Mouse (Mus musculus): ENCODE data around the gene Sirt2.
A peak's percentile ranks its signal among the peaks of the same experiment; 100 is the strongest.

Sirt2 gene

DNA sequence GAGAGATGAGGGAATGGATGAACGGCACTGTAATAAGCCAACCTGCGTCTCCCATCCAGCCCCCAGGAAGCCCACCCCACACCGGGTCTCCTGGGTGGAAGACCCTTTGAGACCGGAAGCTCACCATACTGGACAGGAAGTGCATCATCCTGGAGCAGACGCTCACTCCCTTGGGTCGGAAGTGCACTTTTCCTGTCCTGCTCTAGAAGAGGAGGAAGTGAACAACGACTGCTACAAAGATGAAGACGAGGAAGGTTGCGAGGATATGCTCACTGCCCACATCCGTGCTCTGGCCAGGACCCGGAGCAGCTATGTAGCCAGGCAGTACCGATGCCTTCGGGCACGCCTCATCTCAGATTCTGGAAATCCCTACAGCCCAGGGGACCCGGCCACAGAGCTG lies 29.3 kb downstream of the Sirt2 start:
- DNase-seq (ENCODE audit: low spot score): no peak

DNA sequence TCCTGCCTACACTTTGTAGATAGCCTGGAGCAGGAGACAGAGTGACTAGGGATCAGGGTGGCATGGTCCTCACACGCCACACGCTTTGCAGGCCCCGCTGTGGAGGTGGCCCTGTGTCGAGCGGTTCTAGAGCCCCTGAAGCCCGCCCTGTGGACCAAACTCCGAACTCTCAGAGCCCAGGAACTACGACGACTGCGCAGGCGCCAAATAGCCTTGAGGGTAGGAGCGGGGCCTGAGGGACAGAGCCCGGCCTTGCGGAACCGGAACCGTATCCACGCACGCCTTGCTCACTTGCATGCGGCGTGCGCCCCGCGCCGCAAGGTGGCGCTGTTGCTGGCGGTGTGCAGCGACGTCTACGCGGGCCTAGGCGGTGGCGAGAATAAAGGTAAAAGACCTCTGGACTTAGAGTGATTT lies 30.0 kb downstream of the Sirt2 start:
- peak; percentile 30 for DNase-seq (ENCODE audit: low spot score)

DNA sequence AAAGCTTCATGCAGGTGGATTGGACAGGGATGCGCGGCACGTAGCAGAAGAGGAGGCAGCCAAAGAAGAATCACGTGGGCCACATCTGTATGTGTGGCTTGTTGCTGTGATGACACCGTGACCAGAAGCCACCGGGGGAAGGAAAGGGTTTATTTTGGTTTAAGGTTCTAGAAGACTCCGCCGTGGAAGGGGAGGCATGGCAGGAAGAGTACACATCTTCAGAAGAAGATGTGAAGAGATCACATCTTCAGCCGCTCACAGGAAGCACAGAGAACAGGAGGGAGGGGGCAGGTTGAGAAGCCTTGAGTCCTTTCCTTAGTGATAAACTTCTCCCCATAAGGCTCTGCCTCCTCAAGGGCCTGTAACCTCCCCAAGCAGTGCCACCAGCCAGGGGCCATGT lies 33.5 kb downstream of the Sirt2 start:
- DNase-seq (ENCODE audit: low spot score): no peak

DNA sequence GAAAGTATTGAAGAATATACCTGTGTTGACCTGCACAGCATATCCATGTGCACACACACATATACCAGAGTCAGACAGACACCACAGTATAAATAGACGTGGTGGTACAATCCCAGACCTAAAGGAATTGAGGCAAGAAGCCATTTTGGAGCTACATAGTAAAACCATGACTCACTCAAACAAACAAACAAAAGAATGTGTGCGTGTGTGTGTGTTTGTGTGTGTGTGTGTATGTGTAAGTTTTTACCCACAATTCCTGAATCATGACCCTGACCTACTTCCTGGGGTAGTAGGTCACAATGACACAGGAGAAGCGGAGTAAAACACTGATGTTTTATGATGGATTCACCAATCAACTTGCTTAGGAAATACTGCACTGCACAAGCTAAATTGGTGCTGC lies 34.9 kb downstream of the Sirt2 start:
- no peak for DNase-seq (ENCODE audit: low spot score)

DNA sequence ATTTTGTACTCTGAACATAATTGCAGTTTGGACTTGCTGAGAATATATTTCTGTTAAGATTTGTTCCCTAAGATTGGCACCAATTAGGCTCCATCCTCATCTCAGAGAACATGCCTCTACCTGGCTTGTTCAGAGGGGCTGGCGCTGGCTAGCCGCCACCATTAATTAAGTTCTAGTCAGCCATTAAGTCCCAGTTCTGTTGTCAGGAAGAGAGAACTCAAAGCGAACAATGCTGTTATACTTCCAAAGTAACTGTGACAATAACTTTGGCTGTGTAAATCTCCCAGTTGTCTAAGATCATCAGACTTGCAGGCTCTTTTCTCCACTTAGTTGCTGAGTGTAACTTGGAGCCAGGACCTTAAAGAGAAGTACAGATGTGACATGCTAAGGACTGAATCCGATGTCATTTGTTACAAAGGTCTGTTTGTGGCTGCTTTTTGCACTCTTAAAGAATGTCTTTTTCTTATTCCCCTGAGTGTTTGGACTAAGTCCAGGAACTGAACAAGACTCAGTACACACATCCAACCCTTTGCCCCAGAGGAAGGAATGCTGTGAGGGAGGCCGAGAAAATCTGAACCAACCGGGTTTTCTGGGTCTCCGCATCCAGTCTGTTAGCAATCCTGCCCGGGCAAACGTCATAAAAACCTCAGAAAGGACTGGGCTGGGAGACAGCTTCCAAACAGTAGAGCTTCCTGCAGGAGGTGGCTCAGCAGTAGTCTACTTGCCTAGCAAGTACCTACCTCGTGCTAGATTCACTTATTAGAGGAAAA lies 35.6 kb downstream of the Sirt2 start:
- DNase-seq (ENCODE audit: low spot score): peak; percentile 33

DNA sequence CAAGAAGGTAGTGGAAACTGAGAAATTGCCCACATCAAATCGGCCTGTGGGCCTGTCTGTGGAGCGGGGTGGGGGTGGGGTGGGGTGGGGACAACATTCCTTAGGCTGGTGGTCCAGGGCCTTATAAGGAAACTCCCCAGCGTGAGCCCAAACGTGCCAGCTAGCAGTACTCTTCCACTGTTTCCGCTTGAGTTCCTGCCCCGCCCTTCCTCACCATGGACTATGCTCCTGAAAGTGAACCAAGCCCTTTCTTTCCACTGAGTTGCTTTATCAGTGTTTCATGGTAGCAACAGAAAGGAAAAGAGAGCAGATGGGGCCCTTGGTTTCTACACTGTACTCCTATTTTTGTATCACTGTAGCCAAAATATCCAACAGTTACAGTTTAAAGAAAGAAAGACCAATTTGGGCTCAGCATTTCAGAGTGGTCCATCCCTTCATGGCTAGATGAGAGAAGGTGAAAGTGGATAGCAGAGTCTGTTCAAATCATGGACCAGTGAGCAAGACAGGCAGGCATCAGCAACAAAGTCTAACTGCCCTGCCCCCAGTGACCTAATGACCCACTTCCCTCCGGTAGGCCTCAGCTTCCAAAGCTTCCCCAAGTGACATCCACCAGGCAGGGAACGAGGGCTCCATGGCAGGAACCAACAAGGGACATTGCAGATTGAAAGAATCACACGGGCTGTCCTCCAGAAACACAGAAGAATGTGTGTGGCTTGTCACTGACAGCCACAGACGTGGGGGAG lies 36.5 kb downstream of the Sirt2 start:
- no peak for DNase-seq (ENCODE audit: low spot score)

DNA sequence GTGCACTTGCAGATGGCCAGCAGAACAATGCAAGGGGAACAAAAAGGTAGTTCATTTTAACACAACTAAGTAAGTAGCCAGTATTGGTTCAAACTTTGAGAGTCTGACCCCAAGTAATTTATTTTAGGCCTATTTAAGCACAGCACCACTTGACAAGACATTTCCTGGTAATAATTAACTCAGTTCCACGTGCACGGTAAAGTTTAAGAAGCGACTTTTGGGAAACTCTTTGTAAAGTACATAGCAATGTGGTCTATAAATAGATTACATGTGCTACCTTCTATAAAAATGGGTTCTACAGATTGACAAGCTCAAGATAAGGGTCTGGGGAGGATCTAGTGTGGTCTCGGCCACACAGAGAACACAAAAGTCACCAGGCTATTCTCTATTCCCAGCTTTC lies 37.2 kb downstream of the Sirt2 start:
- no peak for DNase-seq (ENCODE audit: low spot score)

DNA sequence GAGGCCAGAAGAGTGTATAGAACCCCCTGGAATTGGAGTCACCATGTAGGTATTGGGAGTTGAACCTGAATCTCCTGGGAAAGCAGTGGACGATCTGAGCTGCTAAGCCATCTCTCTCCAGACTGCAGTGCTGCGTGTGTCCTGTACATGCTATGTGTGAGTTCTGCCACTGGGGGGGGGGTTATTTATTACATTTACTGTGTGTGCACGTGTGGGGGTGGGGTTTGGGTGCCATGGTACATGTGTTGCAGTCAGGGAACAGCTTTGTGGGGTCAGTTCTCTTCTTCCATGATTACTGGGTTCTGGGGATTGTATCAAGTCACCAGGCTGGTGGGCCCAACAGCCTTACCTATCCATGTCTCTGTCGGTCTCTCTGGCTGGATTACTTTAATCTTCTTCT lies 40.3 kb downstream of the Sirt2 start:
- DNase-seq (ENCODE audit: low spot score): no peak

DNA sequence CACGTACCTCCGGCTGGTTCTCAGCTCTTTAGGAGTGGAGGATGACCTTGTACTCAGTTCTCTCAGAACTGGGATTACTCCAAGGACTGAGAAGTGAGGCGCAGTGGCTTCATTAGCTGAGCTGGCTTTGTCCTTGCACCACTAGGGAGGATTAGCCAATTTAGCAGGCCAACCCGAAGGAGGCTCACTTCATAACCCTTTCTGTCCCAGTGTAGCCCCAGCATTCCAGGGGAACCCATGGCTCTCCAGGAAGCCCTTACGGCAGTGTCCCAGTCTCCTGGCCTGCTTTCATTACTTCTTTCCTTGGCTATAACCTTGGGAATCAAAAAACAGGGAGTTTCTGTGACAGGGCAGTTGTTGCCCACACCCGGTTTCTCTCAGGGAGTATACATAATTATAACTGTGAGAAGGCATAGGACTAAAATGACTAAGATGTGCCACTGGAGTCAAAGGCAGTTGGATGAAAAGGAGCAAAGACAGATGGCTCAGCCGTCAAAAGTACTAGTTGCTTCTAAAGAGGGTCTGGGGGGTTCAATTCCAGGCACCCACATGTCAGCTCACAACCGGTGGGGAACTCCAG lies 41.2 kb downstream of the Sirt2 start:
- no peak for DNase-seq (ENCODE audit: low spot score)

DNA sequence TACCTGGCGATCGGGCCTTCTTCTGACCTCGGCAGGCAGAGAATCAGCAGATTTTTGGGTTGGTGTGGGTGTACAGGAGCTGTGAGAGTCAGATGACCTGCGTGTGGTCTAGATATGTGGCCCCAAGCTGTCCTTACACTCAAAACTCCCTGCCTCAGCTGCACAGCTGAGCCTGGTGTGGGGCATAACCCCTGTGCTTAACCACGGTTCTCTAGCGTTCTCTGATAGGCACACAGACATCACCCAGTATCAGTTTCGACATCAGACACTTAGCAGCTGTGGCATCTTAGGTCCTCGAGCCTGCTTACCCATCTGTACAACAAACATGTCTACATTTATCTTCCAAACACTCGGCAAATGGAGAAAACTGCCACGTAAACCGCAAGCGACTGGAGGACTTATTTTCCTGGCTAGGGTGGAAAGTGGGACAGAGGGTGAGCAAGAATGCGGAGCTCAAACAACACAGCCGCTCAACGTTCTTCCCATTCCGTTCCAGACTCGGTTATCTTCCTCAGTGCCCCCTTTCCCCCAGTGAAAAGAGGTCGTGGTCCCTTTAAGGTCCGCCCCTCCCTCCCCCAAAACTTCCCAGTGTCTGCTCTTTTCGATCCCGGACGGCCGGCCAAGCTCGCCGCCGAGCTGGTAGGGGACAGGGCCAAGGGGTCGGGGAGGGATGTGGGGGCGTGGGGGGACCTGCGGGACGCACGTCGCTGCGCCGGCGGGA lies 41.8 kb downstream of the Sirt2 start, which contains the start of gene Hnrnpl:
Hnrnpl (plus strand) TSS at position 321 of the 721 bp plus-strand sequence.
- peak; percentile 38 for DNase-seq (ENCODE audit: low spot score)

DNA sequence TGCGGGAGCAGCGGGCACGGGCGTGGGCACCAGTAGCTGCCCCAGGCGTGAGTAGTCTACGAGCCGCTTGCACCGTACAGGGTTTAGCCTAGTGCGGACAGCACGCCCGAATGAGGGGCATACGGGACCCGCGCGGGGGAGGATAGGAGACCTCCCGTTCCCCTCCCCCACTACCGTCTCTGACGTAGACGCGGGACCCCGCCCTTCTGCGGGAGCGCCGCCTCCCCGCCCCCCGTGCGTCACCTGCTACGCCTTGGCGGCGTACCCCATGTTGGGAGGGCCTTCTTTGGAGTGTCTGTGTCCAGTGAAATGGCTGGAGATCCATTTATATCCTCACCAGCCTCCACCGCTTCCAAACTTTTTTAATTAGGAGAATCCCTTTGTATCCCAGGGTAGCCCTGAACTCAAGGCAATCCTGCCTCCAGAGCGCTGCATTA lies 42.4 kb downstream of the Sirt2 start:
- DNase-seq (ENCODE audit: low spot score): peak; percentile 83

DNA sequence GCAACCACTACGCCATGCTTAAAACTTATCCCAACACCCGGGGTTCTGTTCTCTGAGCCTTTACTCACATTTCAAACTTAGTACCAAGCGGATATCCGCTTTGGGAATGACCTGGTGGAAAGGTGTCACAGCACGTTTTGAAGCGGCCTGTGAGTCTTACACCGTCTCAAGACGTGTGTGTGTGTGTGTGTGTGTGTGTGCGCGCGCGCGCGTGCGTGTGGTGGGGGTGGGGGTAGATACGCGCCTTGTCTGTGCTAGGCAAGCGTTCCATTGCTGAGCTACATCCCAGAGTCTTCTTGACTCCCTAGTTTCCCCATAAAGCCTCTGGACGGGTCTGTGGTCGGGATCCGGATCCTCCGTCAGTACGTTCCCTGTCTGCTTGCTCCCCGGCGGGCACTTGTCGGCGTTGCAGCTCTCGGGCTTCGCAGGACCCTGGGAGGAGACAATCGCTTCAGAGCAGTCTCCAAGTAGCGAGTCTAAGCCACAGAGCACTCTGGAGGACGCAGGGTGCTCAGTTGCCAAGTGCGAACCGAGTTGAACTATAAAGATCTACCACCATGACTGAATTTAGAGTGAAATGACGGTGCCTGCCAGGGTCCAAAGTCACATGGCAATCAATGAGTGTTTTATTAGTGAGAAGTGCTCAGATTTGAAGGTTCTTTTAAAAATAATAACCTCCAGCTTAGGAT lies 43.0 kb downstream of the Sirt2 start:
- peak; percentile 62 for DNase-seq (ENCODE audit: low spot score)

DNA sequence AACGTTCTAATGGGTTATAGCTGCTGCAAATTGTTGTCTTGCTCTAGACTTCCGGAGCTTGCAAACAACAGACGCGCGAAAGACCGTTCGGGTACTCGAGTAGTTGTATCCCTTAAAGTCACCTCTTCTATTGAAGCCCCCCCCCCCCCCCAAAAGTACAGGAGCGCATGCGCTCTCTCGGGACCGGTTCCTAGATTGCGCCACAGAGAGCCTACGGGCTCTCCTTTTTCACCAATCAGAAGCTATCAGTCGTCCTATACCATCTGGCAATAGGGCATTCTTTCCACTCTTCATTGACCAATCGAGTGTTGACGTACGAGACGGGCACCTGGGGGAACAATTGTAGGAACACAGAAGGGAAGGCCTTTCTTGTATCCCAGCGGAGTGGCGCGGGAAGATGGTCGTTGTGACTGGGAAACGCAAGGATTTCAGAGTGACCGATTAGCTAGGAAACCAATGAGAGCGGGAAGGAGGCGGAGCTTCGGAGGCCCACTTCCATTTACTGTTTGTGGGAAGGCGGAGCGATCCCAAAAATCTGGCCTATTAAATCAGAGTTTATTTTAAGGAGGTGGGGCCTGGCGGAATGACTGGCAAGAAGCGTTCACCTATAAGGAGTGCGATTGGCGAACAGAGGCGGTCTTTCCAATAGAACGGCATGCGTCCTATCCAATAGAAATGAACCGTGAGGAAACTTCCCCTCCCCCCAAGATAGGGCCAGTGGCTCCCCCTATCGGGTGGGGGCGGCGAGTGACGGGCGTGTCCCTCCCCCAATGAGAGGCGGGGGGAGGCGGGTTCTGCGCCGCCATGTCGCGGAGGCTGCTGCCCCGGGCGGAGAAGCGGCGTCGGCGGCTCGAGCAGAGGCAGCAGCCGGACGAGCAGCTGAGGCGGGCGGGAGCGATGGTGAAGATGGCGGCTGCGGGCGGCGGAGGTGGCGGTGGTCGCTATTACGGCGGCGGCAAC lies 43.9 kb downstream of the Sirt2 start:
- peak; percentile 98 for DNase-seq (ENCODE audit: low spot score)

DNA sequence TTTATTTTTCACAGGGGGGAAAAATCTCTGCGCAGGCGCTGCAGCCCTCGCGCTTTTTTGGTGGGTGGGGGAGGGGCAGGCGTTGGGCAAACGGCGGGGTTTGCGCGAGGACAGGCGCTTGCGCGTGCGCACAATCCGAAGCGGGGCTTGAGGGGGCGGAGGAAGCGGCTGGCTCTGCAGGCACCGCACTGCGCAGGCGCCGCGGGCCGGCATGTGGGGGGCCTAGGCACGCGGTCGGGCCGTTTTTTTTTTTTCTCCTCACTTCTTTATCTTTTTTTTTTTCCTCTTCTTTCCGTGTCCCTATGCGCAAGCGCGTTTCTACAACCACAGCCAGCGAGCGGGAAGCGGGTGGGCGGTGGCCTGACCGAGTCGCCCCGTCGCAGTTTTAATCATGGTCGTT lies 44.7 kb downstream of the Sirt2 start:
- DNase-seq (ENCODE audit: low spot score): peak; percentile 95

DNA sequence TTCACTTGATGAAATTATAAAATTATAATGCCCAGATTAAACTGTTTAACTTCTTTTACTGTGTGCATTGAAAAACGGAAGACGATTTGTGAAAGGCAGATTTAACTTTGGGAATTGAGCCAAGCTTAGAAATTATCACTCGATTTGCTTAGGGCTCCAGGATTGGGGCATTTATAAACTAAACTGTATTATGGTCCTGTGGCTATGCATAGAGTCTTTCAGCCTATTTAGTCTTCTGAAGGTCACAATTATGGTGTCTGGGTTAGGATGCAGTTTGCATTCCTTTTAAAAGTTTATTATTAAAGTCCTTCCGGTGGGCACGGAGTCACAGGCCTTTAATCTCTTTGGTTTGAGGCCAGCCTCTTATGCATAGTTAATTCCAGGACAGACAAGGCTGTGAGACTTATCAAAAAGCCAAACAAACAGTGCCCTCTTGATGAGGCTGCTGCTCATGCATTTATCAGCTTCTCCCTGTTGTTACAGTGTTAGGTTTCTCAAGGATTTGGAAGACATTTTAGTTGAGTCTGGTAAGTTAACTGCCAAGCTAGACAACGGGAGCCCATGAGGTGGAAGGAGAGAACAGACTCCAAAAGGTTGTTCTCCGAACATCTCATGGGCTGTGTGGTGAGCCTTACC lies 45.2 kb downstream of the Sirt2 start:
- no peak for DNase-seq (ENCODE audit: low spot score)

DNA sequence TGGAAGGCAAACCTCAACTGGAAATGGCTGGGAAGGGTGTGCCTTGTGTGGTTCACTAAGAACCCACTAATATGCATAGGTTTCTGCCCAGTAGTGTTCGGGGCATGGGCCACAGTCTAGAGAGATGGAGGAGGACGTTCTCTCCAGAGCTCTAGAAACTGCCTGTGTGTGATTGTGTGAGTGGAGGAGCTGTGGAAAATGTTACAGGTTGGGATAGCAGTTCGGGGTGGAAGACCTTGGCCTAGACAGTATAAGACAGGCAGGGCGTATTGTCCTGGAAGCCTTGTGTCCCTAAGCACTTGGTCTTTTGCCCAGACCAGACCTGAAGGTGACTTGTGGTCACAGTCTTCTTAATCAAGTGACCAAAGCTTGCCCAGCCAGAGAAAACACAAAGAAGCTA lies 45.9 kb downstream of the Sirt2 start:
- no peak for DNase-seq (ENCODE audit: low spot score)

DNA sequence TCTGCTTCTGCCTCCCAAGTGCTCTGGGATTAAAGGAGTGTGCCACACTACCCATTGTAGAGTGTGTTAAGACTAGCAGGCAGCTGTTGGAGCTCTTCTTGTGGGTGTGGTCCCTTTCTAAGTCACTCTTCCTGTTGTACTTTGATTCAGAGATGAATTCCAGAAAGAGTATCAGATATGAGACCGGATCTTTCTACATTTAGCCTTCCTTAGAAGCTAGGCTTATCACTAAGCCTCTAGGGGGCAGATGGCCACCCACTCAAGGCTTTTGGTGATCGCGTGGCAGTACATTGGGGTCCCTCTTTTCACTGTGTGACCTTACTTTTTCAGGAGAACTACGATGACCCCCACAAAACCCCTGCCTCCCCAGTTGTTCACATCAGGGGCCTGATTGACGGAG lies 46.4 kb downstream of the Sirt2 start:
- no peak for DNase-seq (ENCODE audit: low spot score)

DNA sequence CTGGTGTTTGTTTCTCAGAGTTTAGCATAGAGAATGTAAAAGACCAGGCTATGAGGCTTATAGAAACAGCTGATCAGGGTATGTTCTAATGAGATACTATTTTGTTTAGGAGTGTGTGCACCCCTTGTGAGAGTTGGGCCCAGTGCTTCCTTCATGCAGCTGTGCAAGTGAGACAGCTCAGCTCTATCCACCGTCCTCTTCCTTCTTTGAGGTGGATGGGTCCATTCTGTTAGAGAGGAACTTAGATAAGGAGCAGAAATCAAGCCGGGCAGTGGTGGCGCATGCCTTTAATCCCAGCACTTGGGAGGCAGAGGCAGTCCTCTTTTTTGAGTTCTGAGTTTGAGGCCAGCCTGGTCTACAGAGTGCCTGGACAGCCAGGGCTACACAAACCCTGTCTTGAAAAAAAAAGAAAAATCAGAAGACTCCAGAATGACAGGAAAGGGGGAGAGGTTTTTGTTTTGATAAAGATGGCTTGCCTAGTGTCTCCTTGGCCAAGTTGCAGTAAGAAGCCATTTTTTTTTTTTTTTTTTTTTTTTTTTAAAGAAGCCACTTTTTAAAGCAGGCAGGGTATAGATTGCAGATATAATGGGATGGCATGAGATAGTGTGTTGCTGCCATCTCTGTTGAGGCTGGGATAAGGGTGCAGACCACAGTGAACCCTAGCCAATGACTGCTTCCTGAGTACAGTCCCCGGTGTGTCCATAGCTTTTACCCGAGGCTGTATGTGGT lies 47.9 kb downstream of the Sirt2 start:
- no peak for DNase-seq (ENCODE audit: low spot score)

DNA sequence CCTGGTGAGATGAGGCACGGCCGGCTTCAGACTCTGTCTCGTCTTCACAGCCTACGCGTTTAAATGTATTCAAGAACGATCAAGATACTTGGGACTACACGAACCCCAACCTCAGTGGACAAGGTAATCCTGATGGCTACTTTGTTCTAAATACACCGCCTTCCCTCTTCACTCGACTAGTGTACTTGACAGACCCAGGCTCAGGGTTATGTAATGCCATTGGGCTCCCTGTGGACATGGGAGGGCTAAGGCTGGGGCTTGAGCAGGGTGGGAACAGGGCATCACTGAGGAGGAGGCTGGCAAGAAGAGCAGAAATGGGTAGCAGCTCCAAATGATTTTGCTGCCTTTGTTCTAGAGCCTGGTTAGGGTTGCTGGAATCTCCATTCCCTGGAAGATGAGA lies 48.7 kb downstream of the Sirt2 start:
- no peak for DNase-seq (ENCODE audit: low spot score)

Measured in MN1 (cell line).